Mouse (Mus musculus): ENCODE measurements around the gene Rtn4rl2. TPM values are rescaled to one million over a fixed set of nuclear protein-coding genes. Genes with fewer than 3 reads are reported as not detected.

The Rtn4rl2 gene
- polyA plus RNA-seq, 1 experiment, result not detected

GRCm38 (mm10) chr2:84841905-84842304, 44.6 kb downstream of the Rtn4rl2 start:
- TF ChIP-seq CTCF (IDR thresholded peaks at IDR 0.05; ENCODE audit: insufficient read depth, low read depth, low read length) (no peak), POLR2A (IDR thresholded peaks at IDR 0.05; ENCODE audit: insufficient read depth, low read depth, low read length) (no peak)
- Histone ChIP-seq H3K4me1 (ENCODE audit: control insufficient read depth, insufficient read depth, low read length) (peaks cover 18% of the 10 kb centered on the region), H3K4me3 (ENCODE audit: insufficient read depth, low read depth, low read length) (no peak overlapping the region), H3K27ac (ENCODE audit: insufficient read depth, low read depth, low read length) (no peak overlapping the region)

- TF ChIP-seq CTCF (IDR thresholded peaks at IDR 0.05; ENCODE audit: insufficient read depth, low read depth, low read length) (no peak), POLR2A (IDR thresholded peaks at IDR 0.05; ENCODE audit: insufficient read depth, low read depth, low read length) (no peak)
- peak overlapping the region; percentile 43 for H3K4me3 ChIP-seq (ENCODE audit: insufficient read depth, low read depth, low read length)
- 13% methylated on average over 17 of the region's 17 CpGs for WGBS
Measured at GRCm38 (mm10) chr2:84840748-84841563, 45.6 kb downstream of the Rtn4rl2 start.

GRCm38 (mm10) chr2:84840016-84840747, 46.3 kb downstream of the Rtn4rl2 start:
- peak overlapping the region; percentile 43 for H3K4me3 ChIP-seq (ENCODE audit: insufficient read depth, low read depth, low read length)
- WGBS, result under 1% methylated on average over 54 of the region's 54 CpGs
- H3K27ac ChIP-seq (ENCODE audit: insufficient read depth, low read depth, low read length), result no peak overlapping the region
- H3K4me1 ChIP-seq (ENCODE audit: control insufficient read depth, insufficient read depth, low read length), result peaks cover 18% of the 10 kb centered on the region
- TF ChIP-seq POLR2A (IDR thresholded peaks at IDR 0.05; ENCODE audit: insufficient read depth, low read depth, low read length) (no peak), CTCF (IDR thresholded peaks at IDR 0.05; ENCODE audit: insufficient read depth, low read depth, low read length) (no peak)

More at GRCm38 (mm10) chr2:84840748-84841563, 45.6 kb downstream of the Rtn4rl2 start:
- Histone ChIP-seq H3K4me1 (ENCODE audit: control insufficient read depth, insufficient read depth, low read length) (peaks cover 18% of the 10 kb centered on the region), H3K27ac (ENCODE audit: insufficient read depth, low read depth, low read length) (no peak overlapping the region)

GRCm38 (mm10) chr2:84838993-84839980, 47.2 kb downstream of the Rtn4rl2 start:
- 2% methylated on average over 47 of the region's 47 CpGs for WGBS
- TF ChIP-seq CTCF (IDR thresholded peaks at IDR 0.05; ENCODE audit: insufficient read depth, low read depth, low read length), result no peak
- TF ChIP-seq POLR2A (IDR thresholded peaks at IDR 0.05; ENCODE audit: insufficient read depth, low read depth, low read length), result no peak
- Histone ChIP-seq H3K27ac (ENCODE audit: insufficient read depth, low read depth, low read length) (no peak overlapping the region), H3K4me1 (ENCODE audit: control insufficient read depth, insufficient read depth, low read length) (peaks cover 18% of the 10 kb centered on the region), H3K4me3 (ENCODE audit: insufficient read depth, low read depth, low read length) (peak overlapping the region; percentile 43)

GRCm38 (mm10) chr2:84838593-84838949, 47.9 kb downstream of the Rtn4rl2 start, which contains the start of gene Slc43a1:
Gene Slc43a1 (plus strand): TSS chr2:84838850.
- peaks cover 18% of the 10 kb centered on the region for H3K4me1 ChIP-seq (ENCODE audit: control insufficient read depth, insufficient read depth, low read length)
- peak within 1 kb of the TSS; percentile 43 for H3K4me3 ChIP-seq (ENCODE audit: insufficient read depth, low read depth, low read length)
- no peak for TF ChIP-seq POLR2A (IDR thresholded peaks at IDR 0.05; ENCODE audit: insufficient read depth, low read depth, low read length)
- TF ChIP-seq CTCF (IDR thresholded peaks at IDR 0.05; ENCODE audit: insufficient read depth, low read depth, low read length), result no peak
- no peak within 1 kb of the TSS for H3K27ac ChIP-seq (ENCODE audit: insufficient read depth, low read depth, low read length)
- 29% methylated on average over 10 of the region's 10 CpGs for WGBS

GRCm38 (mm10) chr2:84837817-84838592, 48.5 kb downstream of the Rtn4rl2 start:
- Histone ChIP-seq H3K4me1 (ENCODE audit: control insufficient read depth, insufficient read depth, low read length) (peaks cover 18% of the 10 kb centered on the region), H3K4me3 (ENCODE audit: insufficient read depth, low read depth, low read length) (no peak overlapping the region), H3K27ac (ENCODE audit: insufficient read depth, low read depth, low read length) (no peak overlapping the region)
- TF ChIP-seq POLR2A (IDR thresholded peaks at IDR 0.05; ENCODE audit: insufficient read depth, low read depth, low read length) (no peak), CTCF (IDR thresholded peaks at IDR 0.05; ENCODE audit: insufficient read depth, low read depth, low read length) (no peak)
- WGBS, result 45% methylated on average over 9 of the region's 9 CpGs

- 81% methylated on average over 8 of the region's 8 CpGs for WGBS
- no peak overlapping the region for H3K27ac ChIP-seq (ENCODE audit: insufficient read depth, low read depth, low read length)
- no peak for TF ChIP-seq CTCF (IDR thresholded peaks at IDR 0.05; ENCODE audit: insufficient read depth, low read depth, low read length)
- no peak for TF ChIP-seq POLR2A (IDR thresholded peaks at IDR 0.05; ENCODE audit: insufficient read depth, low read depth, low read length)
- no peak overlapping the region for H3K4me3 ChIP-seq (ENCODE audit: insufficient read depth, low read depth, low read length)
- peaks cover 18% of the 10 kb centered on the region for H3K4me1 ChIP-seq (ENCODE audit: control insufficient read depth, insufficient read depth, low read length)
Measured at GRCm38 (mm10) chr2:84837107-84837506, 49.4 kb downstream of the Rtn4rl2 start.

Data from olfactory bulb, adult 2 months (tissue).